Mouse (Mus musculus) brain, embryonic 18.5 days (tissue): ENCODE results near the gene Ccdc163.
A peak's percentile ranks its signal among the peaks of the same experiment; 100 is the strongest.

ENCODE experiments used
- DNase-seq: peaks from one replicate; pipeline ENCODE4 v3.0.0-alpha.2; 2012; ENCODE audit warnings: low read depth, low spot score

Ccdc163 gene

GRCm38 (mm10) chr4:116776391-116776790 is 68.1 kb downstream of the Ccdc163 start:
- DNase-seq = no peak

GRCm38 (mm10) chr4:116777079-116777478 is 68.8 kb downstream of the Ccdc163 start:
- no peak for DNase-seq

- DNase-seq = no peak
Measured at GRCm38 (mm10) chr4:116780541-116780940, 72.2 kb downstream of the Ccdc163 start.

- DNase-seq = no peak
Measured at GRCm38 (mm10) chr4:116781366-116781765, 73.1 kb downstream of the Ccdc163 start.

- no peak for DNase-seq
Measured at GRCm38 (mm10) chr4:116782171-116782570, 73.9 kb downstream of the Ccdc163 start.

- no peak for DNase-seq
Measured at GRCm38 (mm10) chr4:116786587-116786986, 78.3 kb downstream of the Ccdc163 start.

- DNase-seq = no peak
Measured at GRCm38 (mm10) chr4:116787985-116788760, 79.9 kb downstream of the Ccdc163 start.

GRCm38 (mm10) chr4:116788956-116789355 is 80.6 kb downstream of the Ccdc163 start:
- DNase-seq = peak; percentile 55

- DNase-seq = no peak
Measured at GRCm38 (mm10) chr4:116792453-116792852, 84.1 kb downstream of the Ccdc163 start.

- DNase-seq = no peak
Measured at GRCm38 (mm10) chr4:116794273-116794672, 86.0 kb downstream of the Ccdc163 start.

- no peak for DNase-seq
Measured at GRCm38 (mm10) chr4:116796442-116797110, 88.3 kb downstream of the Ccdc163 start.

GRCm38 (mm10) chr4:116799901-116800300 is 91.6 kb downstream of the Ccdc163 start:
- no peak for DNase-seq
